Mouse (Mus musculus) layer of hippocampus, postnatal 25 days (tissue): ENCODE data around the gene Stk38. TPM values are rescaled to one million over a fixed set of nuclear protein-coding genes. Genes with fewer than 3 reads are reported as not detected.

Source experiments
- DNase-seq, 2 experiments: peaks; one replicate each; pipeline ENCODE4 v3.0.0; 2022; ENCODE audit warnings: mixed read lengths in 2 of 2, low spot score in 1 of 2; ENCODE audit errors: extremely low spot score in 1 of 2
- total RNA-seq, 2 experiments: library from RNA; stranded (reverse); gene quantifications; 2 replicates each; pipeline ENCODE4 v1.2.3; 2021

The Stk38 gene
- total RNA-seq, 2 experiments from 2014 or later, result 36.7 to 59.1 TPM

DNA sequence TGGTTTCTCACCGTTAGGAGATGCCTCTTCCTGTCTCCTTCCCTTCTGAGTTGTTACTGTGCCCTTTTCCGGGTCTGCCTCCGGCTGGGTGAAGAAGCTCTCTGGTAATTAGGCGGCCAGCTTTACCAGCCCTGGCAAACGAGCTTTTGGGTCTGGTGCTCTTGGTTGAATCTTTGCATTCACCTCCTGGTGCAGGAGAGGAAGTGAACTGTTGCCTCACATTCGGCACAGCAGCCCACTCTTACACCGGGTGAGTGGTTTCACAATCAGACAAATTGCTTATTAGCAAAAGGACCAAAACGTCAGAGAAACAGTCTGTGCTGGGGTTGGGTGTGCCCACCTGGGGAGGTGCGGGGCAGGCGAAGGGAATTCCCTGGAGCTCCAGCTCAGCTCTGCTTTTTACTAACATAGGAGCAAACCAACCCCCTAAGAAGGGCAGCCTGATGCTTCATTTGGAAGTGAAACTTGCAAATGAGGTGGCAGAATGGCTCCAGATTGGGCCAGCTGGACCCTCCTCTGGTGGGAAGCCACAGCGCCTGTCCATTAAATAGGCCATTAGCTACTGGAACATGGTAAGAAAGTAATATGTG, 40.7 kb downstream of the Stk38 start:
- no peak for DNase-seq

DNA sequence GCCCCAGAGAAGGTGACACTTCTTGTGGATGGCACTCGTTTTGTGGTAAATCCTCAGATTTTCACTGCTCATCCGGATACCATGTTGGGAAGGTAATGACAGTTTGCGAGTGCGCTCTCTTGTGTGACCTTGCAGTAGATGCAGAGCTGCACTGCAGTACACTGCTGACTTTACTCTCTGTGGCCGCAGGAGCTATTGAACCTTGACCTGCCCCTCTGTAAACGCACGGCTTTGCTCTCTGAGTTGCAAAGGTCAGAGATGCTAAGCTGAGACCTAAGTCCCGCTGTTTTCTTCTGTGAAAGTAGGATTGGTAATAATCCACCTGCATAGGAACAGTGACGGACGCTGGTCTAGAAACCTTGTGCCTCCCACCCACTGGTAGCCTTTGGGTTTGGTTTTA, 46.2 kb downstream of the Stk38 start:
- no peak for DNase-seq

DNA sequence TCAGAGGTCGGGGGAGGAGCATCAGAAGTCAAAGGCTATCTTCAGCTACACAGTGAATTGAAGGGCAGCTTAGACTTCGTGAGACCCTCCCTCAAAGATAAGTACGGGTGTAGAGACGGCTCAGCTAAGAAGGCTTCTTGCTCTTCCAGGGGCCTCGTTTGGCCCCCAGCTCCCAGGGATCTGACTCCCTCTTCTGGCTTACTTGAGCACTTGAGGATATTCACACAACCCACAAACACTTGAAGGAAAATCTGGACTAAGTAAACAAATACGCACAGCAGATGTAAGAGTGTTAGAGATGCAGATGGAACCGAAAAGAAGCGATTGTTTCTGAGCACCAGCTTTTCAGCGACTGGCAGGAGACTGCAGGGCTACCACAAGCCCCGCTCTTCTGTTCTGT, 47.2 kb downstream of the Stk38 start:
- no peak for DNase-seq

DNA sequence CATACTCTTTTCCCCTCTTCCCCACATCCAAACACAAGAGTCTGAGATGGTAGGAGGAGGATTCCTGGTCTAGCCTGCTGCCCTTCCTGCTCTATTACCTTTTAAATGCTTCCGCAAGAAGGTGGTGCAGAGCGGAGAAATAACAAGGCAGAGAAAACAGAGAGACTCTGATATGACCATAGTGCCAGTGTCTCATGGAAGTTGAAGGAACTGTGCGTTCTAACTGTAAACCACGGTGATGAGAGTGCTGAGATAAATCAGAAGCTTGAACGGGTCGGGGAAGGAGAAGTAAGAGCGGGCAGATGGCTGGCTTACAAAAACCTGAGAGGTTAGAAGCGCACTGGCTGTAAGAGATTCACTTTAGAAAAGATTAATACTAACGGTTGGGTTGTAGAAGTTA, 53.4 kb downstream of the Stk38 start:
- DNase-seq, result no peak

DNA sequence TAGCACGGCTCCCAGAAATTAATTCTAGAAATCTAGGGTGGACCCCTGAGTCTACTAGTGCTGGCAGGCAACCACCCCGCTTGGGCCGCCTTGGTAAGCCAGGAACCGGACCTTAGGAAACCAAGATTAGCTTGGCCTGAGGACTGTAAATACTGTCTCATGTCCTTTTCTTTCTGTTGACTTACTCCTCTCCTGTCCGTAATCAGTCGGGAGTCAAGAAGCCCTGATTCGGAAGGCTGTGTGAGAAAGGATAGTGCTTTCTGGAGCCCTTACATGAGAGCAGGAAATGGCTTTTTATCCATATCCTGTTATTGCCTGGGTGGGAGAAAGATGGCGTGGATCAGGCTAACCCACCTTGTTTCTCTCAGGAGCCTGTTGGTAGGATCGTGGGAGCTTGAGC, 54.5 kb downstream of the Stk38 start:
- DNase-seq, result no peak

- peak; percentile 81 to 94 for DNase-seq
Measured at GRCm38 (mm10) chr17:28951831-28952799, 55.7 kb downstream of the Stk38 start, which contains the start of gene Kctd20. Kctd20 (plus strand) TSS chr17:28951950.

- DNase-seq, result no peak
Measured at GRCm38 (mm10) chr17:28950751-28951150, 57.0 kb downstream of the Stk38 start.

DNA sequence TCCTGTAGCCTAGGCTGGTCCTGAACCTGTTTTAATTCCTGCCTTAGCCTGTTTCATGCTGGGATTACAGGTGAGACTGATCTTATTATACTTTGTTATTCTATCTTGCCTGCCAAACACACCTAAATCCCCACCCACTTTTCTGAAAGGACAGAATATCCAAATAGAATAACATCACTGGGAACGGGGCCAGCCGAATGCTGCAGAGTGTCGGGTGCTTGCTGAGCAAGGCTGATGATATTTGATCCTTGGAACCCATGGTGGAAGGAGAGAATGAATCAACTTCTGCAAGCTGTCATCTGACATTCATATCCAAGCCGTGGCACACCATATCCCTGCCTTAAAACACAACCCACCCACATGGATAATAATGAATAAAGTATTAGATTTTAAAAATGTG, 59.1 kb downstream of the Stk38 start:
- peak in 1 of 2 experiments; percentile 44 for DNase-seq

GRCm38 (mm10) chr17:28947011-28947939, 60.5 kb downstream of the Stk38 start:
- DNase-seq, result no peak

DNA sequence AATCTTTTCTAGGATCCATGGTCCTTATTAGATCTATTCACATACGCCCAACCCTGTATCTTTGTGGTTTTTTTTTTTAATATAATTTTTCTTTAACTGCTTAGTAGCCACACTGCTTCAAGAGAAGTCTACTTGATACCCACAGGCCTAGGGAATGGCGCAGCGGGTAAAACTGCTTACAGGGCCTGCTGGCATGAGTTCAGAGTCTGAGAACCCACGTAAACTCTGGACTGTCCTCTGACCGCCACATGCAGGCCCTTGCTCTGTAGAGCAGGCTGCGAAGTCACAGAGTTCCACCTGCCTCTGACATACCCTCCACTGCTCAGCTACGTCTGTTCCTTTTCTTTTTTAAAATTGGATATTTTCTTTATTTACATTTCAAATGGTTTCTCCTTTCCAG, 63.3 kb downstream of the Stk38 start:
- DNase-seq, result no peak

DNA sequence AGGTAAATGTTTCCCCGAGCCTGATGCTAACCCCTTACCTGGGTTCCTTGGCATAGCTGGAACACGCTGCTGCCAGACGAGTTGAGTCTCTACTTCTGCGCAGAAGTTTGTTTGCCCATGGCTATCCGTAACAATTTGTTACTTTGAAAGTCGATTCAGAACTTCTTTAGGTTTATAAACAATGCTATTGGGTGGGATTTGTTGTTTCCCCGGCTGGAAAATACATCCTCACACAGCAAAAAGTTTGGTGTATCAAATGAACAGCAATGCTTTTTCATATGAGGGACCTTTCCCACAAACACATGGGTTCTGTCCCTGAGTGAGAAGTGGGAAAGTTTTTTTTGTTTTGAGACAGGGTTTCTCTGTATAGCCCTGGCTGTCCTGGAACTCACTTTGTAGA, 64.1 kb downstream of the Stk38 start, which contains the start of gene Pxt1:
Pxt1 (minus strand) TSS at position 101 of the 400 bp plus-strand sequence.
- no peak for DNase-seq

DNA sequence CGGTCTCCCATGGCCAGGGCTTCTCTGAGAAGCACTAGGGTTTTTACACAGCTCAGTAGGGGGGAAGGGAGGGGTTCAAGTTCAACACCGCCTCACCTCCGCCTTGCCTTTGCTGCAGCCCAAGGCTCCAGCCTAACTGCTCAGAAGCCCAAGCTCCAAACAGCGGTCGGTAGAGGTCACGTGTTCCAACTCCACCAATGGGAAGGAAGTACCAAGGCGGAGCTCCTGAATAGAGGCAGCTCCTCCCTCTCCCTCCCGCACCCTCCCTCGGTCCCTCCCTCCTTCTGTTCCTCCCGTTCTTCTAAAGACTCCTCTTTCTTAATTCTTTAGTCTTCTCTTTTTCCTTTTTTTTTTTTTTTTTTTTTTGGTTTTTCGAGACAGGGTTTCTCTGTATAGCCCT, 65.7 kb downstream of the Stk38 start:
- DNase-seq, result no peak

DNA sequence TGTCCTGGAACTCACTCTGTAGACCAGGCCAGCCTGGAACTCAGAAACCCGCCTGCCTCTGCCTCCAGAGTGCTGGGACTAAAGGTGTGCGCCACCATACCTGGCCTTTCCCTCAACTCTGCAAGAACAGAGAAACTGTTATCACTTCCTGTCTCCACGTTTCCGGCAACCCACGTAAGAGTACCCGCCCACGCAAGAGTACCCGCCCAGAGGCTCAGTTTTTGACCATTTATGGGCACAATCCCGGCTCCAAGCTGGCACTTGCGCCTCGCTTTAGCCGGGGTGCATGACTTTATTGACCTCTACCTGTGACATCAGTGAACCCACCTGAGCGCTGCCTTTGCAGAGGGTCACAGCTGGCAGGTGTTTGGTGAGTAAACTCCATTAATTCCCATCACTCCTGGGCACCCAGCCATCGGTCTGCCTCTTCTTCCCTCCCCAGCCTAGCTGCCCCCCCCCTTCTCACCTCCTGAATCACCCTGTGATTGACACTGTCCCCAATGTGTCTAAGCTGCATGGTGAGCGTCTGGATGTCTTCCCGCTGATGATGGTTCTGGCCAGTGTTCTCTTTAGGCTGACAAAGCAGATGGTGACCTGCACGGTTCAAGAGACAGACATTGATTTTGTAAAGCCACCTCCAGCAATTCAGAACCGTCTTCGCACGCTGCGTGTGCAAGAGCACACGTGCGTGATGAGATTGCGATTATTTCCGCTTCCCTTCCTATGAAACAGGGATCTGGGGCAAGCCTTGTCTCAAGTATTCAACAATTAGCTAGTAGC, 66.8 kb downstream of the Stk38 start:
- DNase-seq, result no peak

DNA sequence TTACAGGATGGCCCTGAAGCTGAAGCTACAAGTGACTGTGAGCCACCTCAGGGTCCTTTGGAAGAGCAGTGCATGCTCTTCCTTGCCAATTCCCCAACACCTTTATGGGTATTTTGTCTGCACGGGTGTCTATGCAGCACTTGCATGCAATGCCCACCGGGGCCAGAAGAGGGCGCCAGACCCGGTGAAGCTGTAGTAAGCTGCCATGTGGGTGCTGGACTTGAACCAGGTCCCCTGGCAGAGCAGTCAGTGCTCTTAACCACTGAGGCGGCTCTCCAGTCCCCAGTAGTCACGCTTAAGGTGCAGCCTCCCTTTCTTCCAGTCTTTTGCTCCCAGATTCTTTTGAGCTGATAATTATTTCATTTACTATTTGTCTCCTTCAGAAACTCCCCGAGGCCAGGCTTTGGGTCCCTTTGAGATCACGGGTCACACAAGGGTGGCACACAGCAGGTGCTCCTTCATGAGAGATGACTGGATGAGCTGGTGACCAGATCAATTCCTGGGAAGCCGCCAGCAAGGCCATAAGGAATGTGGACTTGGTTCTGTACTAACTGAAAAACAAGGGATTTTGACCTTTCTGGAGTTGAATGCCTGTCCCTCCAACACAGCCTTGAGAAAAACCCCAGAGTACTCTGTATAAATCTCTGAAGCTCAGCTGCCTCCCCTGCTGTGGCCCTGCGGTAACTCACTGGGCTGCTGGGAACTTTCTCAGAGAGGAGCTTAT, 71.0 kb downstream of the Stk38 start:
- DNase-seq, result peak in 1 of 2 experiments; percentile 54

DNA sequence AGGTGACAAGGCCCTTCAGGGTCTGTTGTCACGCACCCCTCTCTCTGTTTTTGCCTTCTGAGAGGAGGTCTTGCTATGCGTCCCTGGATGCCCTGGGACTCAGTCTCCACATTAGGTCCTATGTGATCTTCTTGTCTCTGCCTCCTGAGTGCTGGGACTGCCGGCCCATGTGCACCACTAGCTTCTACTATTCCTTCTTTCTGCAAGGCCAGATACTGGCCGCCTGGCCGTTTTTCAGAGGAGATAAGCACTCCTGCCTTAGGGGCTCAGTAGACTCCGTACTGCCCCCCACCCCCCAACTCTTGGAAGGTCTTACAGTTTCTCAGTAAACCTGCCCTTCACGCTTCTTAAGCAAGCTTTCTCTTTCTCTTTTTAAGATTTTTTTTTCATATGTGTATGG, 71.7 kb downstream of the Stk38 start:
- no peak for DNase-seq

DNA sequence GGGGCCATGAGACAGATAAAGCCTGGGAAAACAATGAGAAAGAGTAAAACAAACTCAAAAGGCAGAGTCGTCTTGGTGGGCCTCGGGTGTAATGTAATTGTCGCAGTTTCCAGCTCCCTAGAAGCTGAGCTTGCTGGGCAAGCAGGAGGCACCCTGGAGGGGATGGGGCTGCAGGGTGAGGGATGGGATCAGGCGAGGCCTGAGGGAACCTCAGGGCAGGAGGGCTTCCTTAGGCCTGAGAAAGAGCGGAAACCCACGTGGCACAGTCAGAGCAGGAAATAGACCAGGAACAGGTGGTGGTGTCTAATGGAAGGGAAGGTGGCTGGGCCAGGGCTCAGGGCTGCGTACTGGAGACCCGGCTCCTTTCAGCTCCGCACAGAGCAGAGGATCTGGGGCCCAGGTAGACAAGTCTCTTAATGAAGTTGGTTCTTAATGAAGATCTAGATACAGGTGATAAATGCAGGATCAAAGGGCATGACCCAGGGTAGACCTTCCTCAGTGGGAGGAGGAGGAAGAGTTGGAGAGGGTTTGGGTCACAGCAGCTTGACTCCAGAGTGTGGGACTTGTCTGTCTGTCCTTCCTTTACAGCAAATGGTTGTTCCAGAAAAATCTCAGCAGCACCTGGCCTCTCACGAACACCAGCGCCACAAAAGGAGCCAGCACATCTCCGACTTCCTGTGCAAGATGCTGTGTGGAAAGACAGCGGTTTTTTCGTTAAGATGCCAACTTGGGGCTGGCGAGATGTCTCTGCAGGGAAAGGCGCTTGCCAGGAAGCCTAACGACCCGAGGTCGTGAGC, 73.5 kb downstream of the Stk38 start:
- DNase-seq, result no peak

- no peak for DNase-seq
Measured at GRCm38 (mm10) chr17:28932274-28932673, 75.5 kb downstream of the Stk38 start.

- no peak for DNase-seq
Measured at GRCm38 (mm10) chr17:28931436-28932211, 76.2 kb downstream of the Stk38 start.
